Mouse (Mus musculus) forebrain, embryonic 14.5 days (tissue): ENCODE data around the gene Ddx3y. TPM values are rescaled to one million over a fixed set of nuclear protein-coding genes. Genes with fewer than 3 reads are reported as not detected.

Experiments
- ATAC-seq: fragments of 200-750 bp; cut with Nextera tagmentation; 2 replicates; pipeline ENCODE4 v1.8.0; 2017; ENCODE audit warnings: mild to moderate bottlenecking, moderate library complexity
- DNase-seq: peaks from one replicate; pipeline ENCODE4 v3.0.0-alpha.2; 2015; ENCODE audit warnings: low spot score
- H3K27ac ChIP-seq: fragments of 300-500 bp; sonication (generic); 2 replicates; pipeline ENCODE4 v1.5.1; 2014; ENCODE audit warnings: low read depth, mild to moderate bottlenecking, control low read depth, low read length, moderate library complexity
- H3K27me3 ChIP-seq: fragments of 300-500 bp; sonication (generic); replicated peaks from 2 replicates; pipeline ENCODE4 v1.6.1; 2014; ENCODE audit warnings: low read length, control low read depth, mixed read lengths; ENCODE audit not compliant: control insufficient read depth, insufficient read depth
- H3K36me3 ChIP-seq: fragments of 300-500 bp; sonication (generic); 2 replicates; pipeline ENCODE4 v1.6.1; 2014; ENCODE audit warnings: low read length, control low read depth; ENCODE audit not compliant: control insufficient read depth, insufficient read depth
- H3K4me1 ChIP-seq: fragments of 300-500 bp; sonication (generic); 2 replicates; pipeline ENCODE4 v1.6.1; 2014; ENCODE audit warnings: antibody characterized with exemption, low read length, control low read depth; ENCODE audit not compliant: control insufficient read depth, insufficient read depth
- H3K4me2 ChIP-seq: fragments of 300-500 bp; sonication (generic); 2 replicates; pipeline ENCODE4 v1.6.1; 2014; ENCODE audit warnings: mild to moderate bottlenecking, control low read depth, low read length
- H3K4me3 ChIP-seq: fragments of 300-500 bp; sonication (generic); 2 replicates; pipeline ENCODE4 v1.5.1; 2014; ENCODE audit warnings: low read depth, low read length, control low read depth
- H3K9ac ChIP-seq: fragments of 300-500 bp; sonication (generic); 2 replicates; pipeline ENCODE4 v1.6.1; 2014; ENCODE audit warnings: mild to moderate bottlenecking, low read length, control low read depth, moderate library complexity
- H3K9me3 ChIP-seq: fragments of 300-500 bp; sonication (generic); replicated peaks from 2 replicates; pipeline ENCODE4 v1.6.1; 2016; ENCODE audit warnings: low read length, control low read depth, mixed read lengths; ENCODE audit not compliant: control insufficient read depth
- WGBS: fragments of 180-500 bp; shearing (Covaris S2); extraction: QIAGEN DNeasy Blood & Tissue Kit; methylation state at CpG from one replicate; pipeline ENCODE4 v1.1.7; 2014; 5-methylcytosine and 5-hydroxymethylcytosine counted together
- polyA plus RNA-seq: library from polyadenylated mRNA; unstranded; fragments of >200 nt; fragmentation: Nextera tagmentation; extraction: Ambion mirVana; gene quantifications from 2 replicates; pipeline ENCODE4 v1.2.1, GENCODE M21; 2014

Ddx3y gene
- 22.5 and 26.0 TPM in 2 replicates for polyA plus RNA-seq

- peak within 1 kb of the TSS; percentile 49 for H3K9ac ChIP-seq
- peak within 1 kb of the TSS; percentile 34 for H3K4me2 ChIP-seq
- no peaks in the 10 kb centered on the region for H3K9me3 ChIP-seq
- no peaks in the 10 kb centered on the region for H3K4me1 ChIP-seq
- 0% methylated on average over 2 of the region's 31 CpGs for WGBS
- DNase-seq, result peak; percentile 91
- peak within 1 kb of the TSS; percentile 31 for H3K4me3 ChIP-seq
- no peak within 1 kb of the TSS for H3K27ac ChIP-seq
- no peaks in the 10 kb centered on the region for H3K27me3 ChIP-seq
- no peaks in the 10 kb centered on the region for H3K36me3 ChIP-seq
- ATAC-seq, result peak; percentile 98
Observed at GRCm38 (mm10) chrY:1286171-1286795, at the start of gene Ddx3y. TSS of gene Ddx3y (minus strand) at chrY:1286629.

- H3K36me3 ChIP-seq, result no peaks in the 10 kb centered on the region
- H3K27me3 ChIP-seq, result no peaks in the 10 kb centered on the region
- H3K4me3 ChIP-seq, result no peak overlapping the region
- H3K9ac ChIP-seq, result no peak overlapping the region
- no peak for DNase-seq
- no peak overlapping the region for H3K27ac ChIP-seq
- H3K9me3 ChIP-seq, result no peaks in the 10 kb centered on the region
- no peak for ATAC-seq
- no peak overlapping the region for H3K4me2 ChIP-seq
- H3K4me1 ChIP-seq, result no peaks in the 10 kb centered on the region
Observed at GRCm38 (mm10) chrY:1293708-1294107, 7.3 kb upstream of the Ddx3y start.

GRCm38 (mm10) chrY:1285735-1286134 lies 694 bp downstream of the Ddx3y start:
- peak; percentile 13 for DNase-seq
- Histone ChIP-seq H3K4me1 (no peaks in the 10 kb centered on the region), H3K4me2 (peak overlapping the region; percentile 34), H3K27ac (no peak overlapping the region), H3K36me3 (no peaks in the 10 kb centered on the region), H3K9ac (peak overlapping the region; percentile 49), H3K27me3 (no peaks in the 10 kb centered on the region), H3K9me3 (no peaks in the 10 kb centered on the region), H3K4me3 (peak overlapping the region; percentile 31)
- ATAC-seq, result no peak
- WGBS, result no CpG with 5 or more reads among the region's 12 CpGs

GRCm38 (mm10) chrY:1246117-1246516 lies 40.3 kb downstream of the Ddx3y start:
- Histone ChIP-seq H3K4me3 (no peak overlapping the region; the same call in 1 of the 2 replicates), H3K27ac (no peak overlapping the region), H3K36me3 (no peaks in the 10 kb centered on the region), H3K4me1 (no peaks in the 10 kb centered on the region), H3K9me3 (no peaks in the 10 kb centered on the region), H3K27me3 (no peaks in the 10 kb centered on the region), H3K4me2 (peak overlapping the region; percentile 18; the same call in 1 of the 2 replicates), H3K9ac (no peak overlapping the region)
- no CpG with 5 or more reads among the region's 6 CpGs for WGBS
- DNase-seq, result no peak
- no peak for ATAC-seq

- peak; percentile 92 for DNase-seq
- Histone ChIP-seq H3K9me3 (no peaks in the 10 kb centered on the region), H3K27ac (no peak within 1 kb of the TSS; the same call in 1 of the 2 replicates), H3K4me3 (peak within 1 kb of the TSS; percentile 36), H3K4me1 (no peaks in the 10 kb centered on the region), H3K9ac (peak within 1 kb of the TSS; percentile 56), H3K36me3 (no peaks in the 10 kb centered on the region), H3K4me2 (peak within 1 kb of the TSS; percentile 44), H3K27me3 (no peaks in the 10 kb centered on the region)
- 0% methylated on average over 2 of the region's 21 CpGs for WGBS
- peak; percentile 100 for ATAC-seq
Observed at GRCm38 (mm10) chrY:1245426-1245863, 41.0 kb downstream of the Ddx3y start, which contains the start of gene Uty. TSS of gene Uty (minus strand) at chrY:1245759.

- 0% methylated on average over 2 of the region's 9 CpGs for WGBS
- ATAC-seq, result no peak; the same call in 1 of the 2 replicates
- H3K4me2 ChIP-seq, result peak overlapping the region; percentile 44
Observed at GRCm38 (mm10) chrY:1244940-1245339, 41.5 kb downstream of the Ddx3y start.

GRCm38 (mm10) chrY:1244421-1244820 lies 42.0 kb downstream of the Ddx3y start:
- 30% methylated on average over 2 of the region's 5 CpGs for WGBS
- no peak for ATAC-seq
- Histone ChIP-seq H3K27ac (no peak overlapping the region), H3K4me3 (peak overlapping the region; percentile 36), H3K9ac (no peak overlapping the region), H3K36me3 (no peaks in the 10 kb centered on the region), H3K9me3 (no peaks in the 10 kb centered on the region), H3K4me2 (peak overlapping the region; percentile 44), H3K27me3 (no peaks in the 10 kb centered on the region), H3K4me1 (no peaks in the 10 kb centered on the region)
- DNase-seq, result no peak

More at GRCm38 (mm10) chrY:1244940-1245339, 41.5 kb downstream of the Ddx3y start:
- no peaks in the 10 kb centered on the region for H3K9me3 ChIP-seq
- H3K27ac ChIP-seq, result no peak overlapping the region; the same call in 1 of the 2 replicates
- no peak for DNase-seq
- H3K4me1 ChIP-seq, result no peaks in the 10 kb centered on the region
- H3K36me3 ChIP-seq, result no peaks in the 10 kb centered on the region
- H3K27me3 ChIP-seq, result no peaks in the 10 kb centered on the region
- peak overlapping the region; percentile 56 for H3K9ac ChIP-seq
- peak overlapping the region; percentile 36 for H3K4me3 ChIP-seq

- Histone ChIP-seq H3K36me3 (no peaks in the 10 kb centered on the region), H3K4me2 (no peak overlapping the region), H3K4me3 (no peak overlapping the region), H3K9ac (no peak overlapping the region), H3K27ac (no peak overlapping the region), H3K4me1 (no peaks in the 10 kb centered on the region), H3K9me3 (no peaks in the 10 kb centered on the region), H3K27me3 (no peaks in the 10 kb centered on the region)
- DNase-seq (no peak), ATAC-seq (no peak)
- 78% methylated on average over 2 of the region's 7 CpGs for WGBS
Observed at GRCm38 (mm10) chrY:1220001-1220400, 66.4 kb downstream of the Ddx3y start.
